Mouse (Mus musculus) adipocyte (in vitro differentiated cells): ENCODE data around the gene Rinl.

ENCODE experiments used
- DNase-seq: peaks from one replicate; pipeline ENCODE4 v3.0.0-alpha.2; 2016; ENCODE audit warnings: low spot score

Gene Rinl

DNA sequence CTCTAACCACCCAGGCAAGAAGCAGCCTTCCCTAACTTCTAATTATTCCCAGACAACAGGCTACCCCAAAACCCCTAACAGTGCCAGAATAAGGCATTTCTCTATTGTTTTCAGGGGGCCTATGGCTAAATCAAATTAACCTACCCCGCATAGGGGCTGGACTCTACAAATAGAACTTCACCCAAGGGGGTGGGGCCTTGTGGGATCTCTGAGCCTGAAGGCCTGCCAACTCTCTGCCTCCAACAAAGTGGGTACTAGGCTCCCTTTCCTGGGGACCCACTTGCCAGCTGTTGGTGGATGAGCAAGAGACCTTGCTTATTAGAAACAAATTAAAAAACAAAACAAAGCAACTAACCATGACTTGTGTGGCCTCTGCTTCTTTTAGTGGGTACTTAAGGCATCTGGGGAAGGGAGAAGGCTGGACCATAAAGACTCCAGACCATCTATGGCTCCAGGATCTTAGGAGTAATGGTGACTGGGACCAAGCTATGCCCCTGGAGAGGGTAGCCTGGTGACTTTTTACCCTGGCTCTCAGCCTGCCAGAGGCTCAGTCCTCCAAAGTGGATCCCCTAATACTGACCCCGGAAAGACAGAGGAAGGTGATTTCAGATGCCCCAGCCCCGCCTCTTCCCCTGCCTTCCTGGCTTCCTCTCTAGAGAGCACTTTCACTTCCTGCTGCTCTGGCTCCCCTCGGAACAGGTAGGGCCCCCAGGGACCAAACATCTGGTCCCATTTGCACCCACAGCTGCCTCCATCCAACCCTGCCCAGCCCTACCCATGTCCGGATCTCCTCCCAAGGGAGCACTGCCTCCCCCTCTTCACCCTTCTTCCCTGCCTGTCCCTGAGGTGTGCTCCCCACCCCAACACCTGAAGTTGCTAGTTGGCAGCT is at the start of gene Rinl:
TSS of gene Rinl (plus strand) at position 663 of the 889 bp plus-strand sequence.
- DNase-seq = no peak

DNA sequence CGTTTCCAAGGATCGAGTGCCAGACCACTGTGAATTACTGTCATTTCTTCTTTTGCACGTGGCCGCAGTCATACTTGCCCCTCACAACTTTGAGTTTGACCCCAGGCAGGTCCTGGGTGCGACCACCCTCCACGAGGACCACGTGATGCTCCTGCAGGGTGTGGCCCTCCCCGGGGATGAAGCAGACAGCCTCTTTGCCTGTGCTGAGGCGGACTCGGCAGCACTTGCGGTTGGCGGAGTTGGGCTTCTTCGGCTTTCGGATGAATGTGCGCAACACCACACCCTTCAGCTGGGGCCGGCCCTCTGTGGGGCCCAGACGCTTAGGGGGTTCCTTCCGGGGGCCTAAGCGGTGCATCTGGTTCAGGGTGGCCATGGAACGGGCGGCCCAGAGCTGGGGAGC is 48.9 kb upstream of the Rinl start:
- no peak for DNase-seq

DNA sequence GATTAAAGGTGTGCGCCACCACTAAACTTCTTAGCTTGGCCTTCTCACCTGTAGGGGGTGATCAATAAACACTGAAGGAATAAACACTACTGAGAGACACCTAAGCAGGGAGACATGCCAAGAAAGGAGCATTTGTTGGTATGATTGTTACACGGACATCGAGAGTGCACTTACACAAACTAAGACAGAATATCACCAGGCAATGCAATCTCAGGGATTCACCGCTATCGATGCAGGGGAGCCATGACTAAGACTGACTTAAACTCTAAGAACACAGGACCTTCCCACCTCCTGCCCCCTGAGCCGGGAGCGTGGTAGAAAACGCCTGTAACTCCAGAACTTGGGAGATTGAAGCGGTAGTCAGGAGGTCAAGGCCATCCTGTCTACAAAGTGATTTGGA is 47.8 kb upstream of the Rinl start:
- DNase-seq = no peak

DNA sequence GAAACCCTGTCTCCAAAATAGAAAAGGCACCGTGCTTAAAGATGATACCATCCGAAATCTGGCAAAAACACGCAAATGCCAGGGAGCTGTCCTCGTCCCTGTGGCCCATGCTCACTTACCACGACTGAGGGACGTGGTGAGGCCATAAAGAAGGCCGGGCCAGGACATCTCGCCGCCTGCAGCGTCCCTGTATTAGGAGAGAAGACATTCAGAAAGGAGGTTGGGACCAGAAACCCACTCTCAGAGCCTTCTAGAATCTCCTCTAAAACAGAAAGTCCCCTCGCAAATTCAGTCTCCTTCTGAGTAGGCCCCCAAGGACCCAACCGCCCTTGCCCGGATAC is 47.4 kb upstream of the Rinl start:
- no peak for DNase-seq

DNA sequence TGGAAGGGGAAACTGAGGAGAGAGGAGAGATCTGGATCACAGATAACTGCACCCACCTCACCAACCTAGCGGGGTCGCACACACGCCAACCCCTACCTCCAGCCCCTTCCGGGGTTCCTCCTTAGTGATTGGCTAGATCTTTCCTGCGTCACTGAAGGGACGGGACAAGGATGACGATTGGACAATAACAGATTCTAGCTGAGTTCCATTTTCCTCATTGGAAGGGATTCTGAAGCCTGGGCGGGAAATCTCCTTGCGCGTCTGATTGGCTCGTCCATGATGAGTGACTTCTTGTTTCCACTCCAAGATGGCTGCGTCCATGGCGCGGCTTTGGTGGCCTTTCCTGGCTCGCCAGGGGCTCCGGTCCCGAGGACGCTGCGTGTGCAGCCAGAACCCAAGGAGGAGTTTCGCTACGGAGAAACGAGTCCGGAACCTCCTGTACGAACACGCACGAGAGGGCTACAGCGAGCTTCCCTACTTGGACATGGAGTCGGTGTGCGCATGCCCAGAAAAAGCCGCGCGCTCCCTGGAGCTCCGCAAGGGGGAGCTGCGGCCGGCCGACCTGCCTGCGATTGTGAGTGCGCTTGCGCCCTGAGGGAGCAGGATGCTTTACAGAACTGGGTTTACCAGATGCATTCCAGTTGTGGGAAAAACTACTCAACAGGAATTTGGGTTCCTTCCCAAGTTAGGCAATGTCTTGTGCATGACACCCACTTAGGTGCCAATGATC is 46.9 kb upstream of the Rinl start, which contains the start of the genes Mrps12 and Sars2:
TSS of gene Mrps12 (minus strand) at position 112 of the 730 bp plus-strand sequence.
TSS of gene Sars2 (plus strand) at position 284 of the 730 bp plus-strand sequence.
- peak; percentile 97 for DNase-seq

DNA sequence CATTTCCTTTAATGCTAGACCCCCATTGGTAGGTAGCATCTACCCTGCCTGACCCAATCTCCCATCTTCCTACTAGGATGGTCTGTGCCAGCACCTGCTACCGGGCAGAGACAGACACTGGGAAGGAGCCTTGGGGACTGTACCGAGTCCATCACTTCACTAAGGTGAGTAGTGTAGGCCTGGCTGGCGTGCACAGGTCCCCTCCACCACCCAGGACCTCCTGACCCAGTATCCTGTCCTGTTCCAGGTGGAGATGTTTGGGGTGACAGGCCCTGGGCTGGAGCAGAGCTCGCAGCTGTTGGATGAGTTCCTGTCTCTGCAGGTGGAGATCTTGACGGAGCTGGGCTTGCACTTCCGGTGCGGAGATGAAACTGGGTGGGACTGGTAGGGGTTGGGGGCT is 38.8 kb upstream of the Rinl start:
- no peak for DNase-seq

DNA sequence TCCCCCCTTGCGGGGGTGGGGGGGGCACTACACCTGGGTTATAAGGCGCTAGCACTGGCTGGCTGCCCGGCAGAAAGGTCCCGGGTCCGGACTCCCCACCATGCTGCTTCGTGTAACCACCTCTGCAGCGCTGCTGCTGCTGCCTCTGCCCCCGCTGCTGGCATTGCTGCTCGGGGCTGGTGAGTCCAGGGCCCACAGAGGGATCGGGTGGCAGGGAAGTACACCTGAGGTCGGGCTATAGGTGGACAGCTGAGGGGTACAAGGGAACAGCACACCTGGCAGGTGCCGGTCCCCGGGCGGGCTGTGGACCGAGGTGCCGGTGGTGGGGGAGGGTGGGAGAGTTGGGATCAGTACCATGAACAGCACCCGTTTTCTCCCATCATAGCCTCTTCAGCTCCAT is 32.7 kb upstream of the Rinl start, which contains the start of gene Ccer2:
TSS of gene Ccer2 (plus strand) at position 96 of the 400 bp plus-strand sequence.
- no peak for DNase-seq

DNA sequence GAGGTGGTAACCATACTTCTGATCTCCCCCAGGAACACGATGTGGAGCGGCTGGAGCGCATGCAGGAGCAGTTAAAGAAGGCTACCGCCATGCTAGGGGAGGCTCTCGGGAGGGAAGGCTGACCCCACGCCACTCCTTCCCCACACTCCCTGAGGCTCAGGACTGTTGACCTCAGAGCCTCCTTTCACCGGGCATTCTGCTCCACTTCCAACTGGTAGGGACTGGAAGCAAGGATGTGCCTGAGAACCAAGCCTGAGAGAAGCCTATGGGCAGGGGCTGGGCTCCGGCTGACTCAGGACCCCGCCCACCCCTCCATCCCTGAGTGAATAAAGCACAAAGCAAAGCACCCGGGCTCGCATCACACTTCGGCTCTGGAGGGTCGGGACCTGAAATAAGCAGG is 30.1 kb upstream of the Rinl start:
- no peak for DNase-seq

DNA sequence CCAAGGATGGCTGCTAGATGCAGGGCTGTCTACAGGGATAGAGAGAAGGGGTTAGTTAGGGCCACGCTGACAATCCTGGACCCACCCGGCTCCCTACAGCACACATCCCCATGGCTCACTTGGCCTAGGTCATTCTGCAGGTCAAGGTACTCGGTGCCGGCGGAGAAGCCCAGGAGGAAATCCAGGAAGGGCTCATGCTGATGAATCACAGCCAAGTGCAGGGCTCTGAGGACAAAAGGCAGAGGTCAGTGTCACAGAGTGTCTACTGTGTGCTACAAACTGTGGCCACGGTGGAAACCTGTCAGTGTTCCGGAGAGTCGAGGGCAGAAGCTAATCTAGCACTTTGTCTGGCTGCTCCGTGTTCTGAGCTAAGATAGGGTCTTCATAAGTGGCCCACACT is 26.9 kb upstream of the Rinl start:
- DNase-seq = no peak

DNA sequence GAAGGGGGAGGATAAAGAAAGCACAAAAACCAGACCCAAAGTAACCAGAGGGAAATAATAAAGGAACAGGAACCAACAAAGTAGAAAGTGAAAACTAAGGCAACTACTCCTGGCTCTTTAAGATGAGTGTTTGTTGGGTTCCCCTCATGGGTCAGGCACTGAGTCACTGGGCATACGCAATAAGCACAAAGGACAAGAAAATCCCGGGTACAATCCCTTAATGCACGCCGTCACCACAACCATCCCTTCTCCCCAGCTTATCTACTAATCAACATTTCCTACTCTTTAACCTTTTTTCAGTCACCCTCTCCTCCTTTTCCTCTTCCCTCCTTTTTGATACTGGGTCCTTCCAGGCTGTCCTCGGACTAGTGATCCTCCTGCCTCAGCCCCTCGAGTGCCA is 23.6 kb upstream of the Rinl start:
- peak; percentile 5 for DNase-seq

DNA sequence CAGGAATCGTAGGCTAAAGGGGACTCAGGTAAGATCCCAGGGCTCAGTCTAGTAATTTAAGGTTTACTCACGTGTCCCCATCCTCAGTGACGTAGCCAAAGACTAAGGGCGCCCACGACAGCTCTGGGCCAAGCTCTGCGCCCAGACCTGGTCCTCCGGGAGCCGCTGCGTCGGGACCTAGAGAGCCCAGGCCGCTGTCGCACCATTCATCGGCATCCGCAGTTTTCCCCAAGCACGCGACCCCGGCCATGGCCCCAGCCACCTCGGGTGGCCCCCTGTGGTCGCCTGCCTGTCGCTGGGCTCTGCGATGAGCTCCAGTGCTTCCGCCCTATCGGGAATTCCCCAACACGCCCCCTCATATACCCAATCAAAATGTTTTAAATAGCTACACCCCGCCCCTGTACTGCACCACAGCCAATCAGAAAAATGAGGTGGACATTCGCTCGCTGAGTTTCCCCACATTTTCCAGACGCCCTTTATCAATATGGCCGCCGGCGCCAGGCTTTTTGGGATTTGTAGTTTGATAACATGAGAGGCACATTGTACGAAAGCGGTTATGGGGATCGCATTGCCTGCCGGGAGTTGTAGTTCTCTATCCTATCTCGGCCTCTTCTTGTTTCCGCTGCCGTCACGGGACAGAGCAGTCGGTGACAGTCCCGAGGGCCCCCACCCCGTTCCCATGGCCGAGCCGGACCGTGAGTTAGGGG is 22.4 kb upstream of the Rinl start, which contains the start of gene Sirt2:
TSS of gene Sirt2 (plus strand) at position 563 of the 707 bp plus-strand sequence.
- DNase-seq = peak; percentile 98

DNA sequence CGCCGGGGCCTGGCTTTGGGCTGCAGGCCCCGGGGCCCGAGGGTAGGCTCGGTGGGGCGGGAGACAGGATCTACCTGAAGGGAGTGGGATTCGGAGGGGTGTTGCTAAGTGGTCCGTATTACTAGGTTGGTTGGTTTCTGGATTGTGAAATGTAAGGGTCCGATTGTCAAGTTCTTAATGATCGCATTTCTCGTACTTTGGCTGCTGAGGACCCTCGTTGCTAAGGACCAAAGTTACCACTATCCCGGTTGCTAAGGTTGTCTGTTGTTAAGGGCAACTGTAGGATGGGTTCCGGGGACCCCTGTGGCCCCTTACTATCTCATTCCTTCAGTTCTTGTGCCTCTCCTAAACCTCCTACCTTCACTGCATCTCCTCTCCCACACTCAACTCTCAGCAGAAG is 21.9 kb upstream of the Rinl start:
- peak; percentile 8 for DNase-seq

DNA sequence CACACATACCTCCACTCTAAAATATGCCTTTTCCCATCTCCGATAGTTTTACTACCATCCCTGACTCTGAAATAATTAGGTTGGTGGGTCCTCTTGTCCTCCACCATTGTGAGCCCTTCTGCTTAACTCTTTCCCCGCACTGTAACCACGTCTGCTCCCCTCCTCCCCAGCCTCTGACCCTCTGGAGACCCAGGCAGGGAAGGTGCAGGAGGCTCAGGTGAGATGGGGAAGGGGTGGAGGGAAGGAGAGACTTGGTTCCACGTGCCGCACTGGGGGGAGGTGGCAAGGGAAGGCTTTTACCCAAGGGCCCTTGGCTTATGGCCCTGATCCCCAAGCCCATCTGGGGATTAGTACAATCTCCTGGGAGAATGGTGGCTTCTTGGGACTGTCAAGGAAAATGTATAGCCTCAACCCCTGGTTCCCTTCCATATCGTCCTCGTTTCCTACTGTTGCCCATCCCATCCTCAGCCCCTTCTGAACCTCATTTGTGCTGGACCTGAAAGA is 21.3 kb upstream of the Rinl start, which contains the start of gene Nfkbib:
TSS of gene Nfkbib (minus strand) at position 51 of the 504 bp plus-strand sequence.
- DNase-seq = no peak

DNA sequence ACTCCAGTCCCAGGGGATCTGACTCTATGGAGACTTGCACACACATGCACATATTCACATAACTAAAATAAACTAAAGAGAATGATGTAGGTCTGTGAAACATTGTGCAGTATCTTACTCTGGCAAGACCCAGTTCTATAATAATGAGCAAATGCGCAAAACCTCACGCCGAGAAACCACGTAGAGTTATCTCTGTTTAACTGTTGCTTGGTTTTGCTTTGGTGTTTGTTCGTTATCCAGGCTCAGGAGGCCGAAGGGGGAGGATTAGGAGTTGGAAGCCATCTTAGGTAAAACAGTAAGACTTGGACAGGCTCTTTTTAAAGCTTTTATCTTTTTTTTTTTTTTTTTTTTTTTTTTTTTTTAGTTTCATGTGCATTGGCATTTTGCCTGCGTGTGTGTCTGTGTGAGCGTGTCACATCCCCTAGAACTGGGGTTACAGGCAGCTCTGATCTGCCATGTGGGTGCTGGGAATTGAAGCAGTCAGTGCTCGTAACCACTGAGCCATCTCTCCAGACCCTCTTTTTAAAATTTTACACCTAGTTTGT is 19.3 kb upstream of the Rinl start:
- no peak for DNase-seq

DNA sequence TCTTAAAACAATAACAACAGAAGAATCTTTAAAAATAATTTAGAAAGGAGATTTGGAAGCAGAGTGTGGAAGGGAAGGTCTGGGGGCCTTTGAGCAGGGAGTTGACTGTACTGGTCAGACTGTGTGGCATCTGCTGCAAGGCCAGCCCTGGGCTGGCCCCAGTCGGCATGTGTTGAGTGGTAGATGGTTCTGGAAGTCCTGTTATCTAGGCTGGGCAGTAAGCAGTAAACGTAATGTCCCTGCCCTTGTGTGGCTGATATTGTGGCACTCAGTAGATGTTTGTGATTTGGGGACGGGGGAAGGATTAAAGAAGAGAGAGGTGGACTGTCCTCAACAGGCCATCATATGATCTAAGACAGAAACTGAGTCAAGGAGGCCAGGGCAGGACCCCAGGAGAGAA is 18.5 kb upstream of the Rinl start:
- no peak for DNase-seq

DNA sequence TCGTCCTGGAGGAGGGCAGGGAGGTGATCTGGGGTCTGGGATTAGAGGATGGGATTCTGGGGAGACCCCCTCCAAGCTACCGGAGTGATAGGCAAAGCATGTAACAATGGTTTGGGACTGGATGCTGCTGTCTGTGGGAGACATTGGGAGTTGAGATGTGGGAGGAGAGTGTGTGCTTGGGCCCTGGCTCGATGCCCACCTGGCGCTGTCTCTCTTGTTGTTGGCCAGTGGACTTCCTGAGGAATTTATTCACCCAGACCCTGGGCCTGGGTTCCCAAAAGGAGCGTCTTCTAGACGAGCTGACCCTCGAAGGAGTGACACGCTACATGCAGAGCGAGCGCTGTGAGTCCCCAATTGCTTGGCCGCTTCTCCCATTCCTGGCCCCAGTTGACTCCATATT is 16.9 kb upstream of the Rinl start:
- no peak for DNase-seq

DNA sequence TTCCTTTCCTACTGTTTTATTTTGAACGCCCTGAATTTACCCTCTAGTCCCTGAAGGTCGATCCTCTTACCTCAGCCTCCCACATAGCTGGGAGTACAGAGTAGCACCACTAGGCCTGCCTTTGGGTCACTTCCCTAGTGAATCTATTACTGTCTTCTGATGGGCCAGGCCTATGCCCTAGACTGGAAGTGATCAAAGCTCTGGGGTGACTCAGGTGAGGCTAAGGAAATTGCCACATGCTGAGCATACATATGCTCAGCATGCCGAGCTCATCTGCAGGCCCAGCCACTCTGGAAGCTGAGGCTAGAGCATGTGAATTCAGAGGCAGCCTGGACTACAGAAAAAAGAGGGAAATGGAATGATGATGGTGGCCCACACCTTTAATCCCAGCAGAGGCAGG is 15.6 kb upstream of the Rinl start:
- DNase-seq = no peak

DNA sequence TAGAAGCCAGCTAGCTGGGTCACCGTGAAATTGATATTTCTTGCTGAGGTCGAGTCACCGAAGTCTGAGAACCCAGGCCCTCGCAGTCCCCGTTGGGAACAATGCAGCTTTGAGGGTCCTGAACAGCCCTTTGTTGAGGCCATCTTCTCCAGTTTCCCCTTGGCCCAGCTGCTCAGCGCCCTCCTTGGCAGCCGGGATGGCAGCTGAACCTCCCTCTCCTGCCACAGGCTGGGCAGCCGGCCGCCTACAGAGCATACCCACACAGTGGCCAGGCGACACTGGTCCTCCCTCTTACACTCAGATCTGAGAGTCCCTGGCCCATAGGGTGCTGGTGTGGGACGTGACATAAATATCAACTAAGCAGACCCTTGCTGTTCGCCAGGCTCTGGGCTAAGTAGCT is 14.6 kb upstream of the Rinl start:
- DNase-seq = no peak

DNA sequence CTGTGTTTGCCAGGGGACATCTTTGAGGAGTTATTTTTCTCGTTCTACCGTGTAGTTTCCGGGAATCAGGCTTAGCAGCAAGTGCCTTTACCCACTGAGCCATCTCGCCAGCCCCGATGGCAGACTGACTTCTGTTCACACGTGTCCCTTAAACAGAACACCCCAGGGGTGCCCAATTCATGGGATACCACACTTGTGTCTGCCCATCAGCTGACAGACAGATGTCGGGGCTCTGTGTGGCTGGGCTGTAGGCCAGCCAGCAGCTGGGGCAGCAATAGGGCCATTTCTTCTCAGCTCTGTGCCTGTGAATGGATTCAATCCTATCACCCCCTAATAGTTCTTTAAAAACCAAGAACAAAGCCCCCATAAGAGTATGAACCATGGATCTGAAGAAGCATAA is 13.6 kb upstream of the Rinl start:
- no peak for DNase-seq

DNA sequence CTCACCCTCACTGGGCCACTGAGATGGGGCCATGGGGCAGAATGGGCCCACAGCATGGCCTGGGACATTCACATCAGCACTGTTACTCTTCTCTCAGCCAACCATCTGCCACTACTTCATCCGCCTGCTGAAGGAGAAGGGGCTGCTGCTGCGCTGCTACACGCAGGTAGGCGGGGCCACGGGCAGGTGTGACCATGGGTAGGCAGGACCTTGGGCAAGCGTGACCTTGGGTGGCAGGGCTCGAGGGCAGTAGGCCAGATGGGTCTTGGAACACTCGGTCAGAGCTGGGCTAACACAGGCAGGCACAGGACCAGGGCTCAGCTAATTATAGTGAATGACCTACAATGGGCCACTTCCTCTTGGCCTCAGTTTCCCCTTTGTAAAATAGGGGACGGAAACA is 9.9 kb upstream of the Rinl start:
- DNase-seq = no peak

DNA sequence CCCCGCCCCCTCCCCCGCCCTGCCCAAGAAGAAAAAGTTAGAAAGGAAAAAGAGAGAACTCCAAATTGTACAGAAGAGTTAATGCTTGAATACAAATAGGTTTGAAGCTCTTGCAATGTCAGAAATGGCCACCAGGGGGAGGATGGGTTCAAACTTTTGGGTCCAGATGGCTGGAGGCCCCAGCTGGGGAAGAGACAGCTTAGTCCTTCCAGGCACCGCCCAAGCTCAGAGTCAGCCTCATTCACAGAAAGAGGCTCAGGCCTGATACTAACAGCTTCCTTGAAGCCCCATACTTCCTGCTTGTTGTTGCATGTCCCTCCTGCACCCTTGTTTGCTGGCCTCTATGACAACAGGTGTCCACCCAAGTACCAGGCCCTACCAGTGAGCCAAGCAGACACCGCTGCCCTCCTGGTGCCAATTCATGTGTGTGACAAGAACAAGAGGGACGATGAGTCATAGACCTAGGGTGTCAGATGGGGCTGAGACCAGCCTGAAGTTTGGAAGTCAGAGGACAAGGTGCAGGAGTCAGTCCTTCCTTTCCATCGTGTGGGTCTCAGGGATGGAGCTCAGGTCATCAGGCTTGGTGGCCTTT is 8.6 kb upstream of the Rinl start:
- DNase-seq = peak; percentile 92

DNA sequence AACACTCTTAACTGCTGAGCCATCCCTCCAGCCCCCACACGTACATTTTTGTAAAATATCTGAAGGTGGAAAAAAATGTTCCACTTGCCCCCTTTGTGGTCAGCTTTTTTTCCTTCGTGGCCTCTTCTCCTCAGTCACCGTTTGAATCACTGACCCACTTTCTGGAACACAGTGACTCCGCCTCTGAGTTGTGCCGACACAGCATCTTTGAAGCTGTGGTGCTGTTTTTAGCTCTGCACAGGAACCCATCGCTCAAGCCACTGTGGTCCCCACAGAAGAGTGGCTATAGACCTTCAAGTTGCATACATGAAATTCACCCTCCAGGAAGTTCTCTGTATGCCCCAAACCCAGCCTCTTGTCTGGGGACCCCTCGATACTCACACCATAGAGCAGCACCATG is 7.9 kb upstream of the Rinl start:
- no peak for DNase-seq
